Mouse (Mus musculus) CD4-positive, CD25-positive, alpha-beta regulatory T cell, adult 4 months (primary cell): ENCODE measurements at regions not wholly inside any gene's neighbourhood (a gene's known extent, or its start where the extent isn't known, plus 50 kb on each side); places are given as distances from the start of the nearest gene placed in this dataset.
A peak's percentile ranks its signal among the peaks of the same experiment; 100 is the strongest.

Experiments used
- ATAC-seq: one replicate; pipeline ENCODE4 v1.8.0; 2017

GRCm38 (mm10) chr3:21218936-21219335 lies 852.0 kb upstream of the Agtr1b start:
- ATAC-seq, result no peak

- ATAC-seq, result no peak
Measured at GRCm38 (mm10) chr3:21241184-21241583, 835.3 kb upstream of the Tbl1xr1 start.

GRCm38 (mm10) chr3:21256129-21256760 lies 820.2 kb upstream of the Tbl1xr1 start:
- no peak for ATAC-seq

GRCm38 (mm10) chr3:21263317-21263716 lies 813.1 kb upstream of the Tbl1xr1 start:
- no peak for ATAC-seq

GRCm38 (mm10) chr3:21265491-21265890 lies 811.0 kb upstream of the Tbl1xr1 start:
- no peak for ATAC-seq

GRCm38 (mm10) chr3:21268429-21269129 lies 807.9 kb upstream of the Tbl1xr1 start:
- ATAC-seq, result no peak

GRCm38 (mm10) chr3:21269130-21269440 lies 807.4 kb upstream of the Tbl1xr1 start:
- no peak for ATAC-seq

- no peak for ATAC-seq
Measured at GRCm38 (mm10) chr3:21270788-21271187, 805.7 kb upstream of the Tbl1xr1 start.

GRCm38 (mm10) chr3:21272219-21272618 lies 804.2 kb upstream of the Tbl1xr1 start:
- ATAC-seq, result no peak

GRCm38 (mm10) chr3:21292774-21293173 lies 783.7 kb upstream of the Tbl1xr1 start:
- ATAC-seq, result no peak

GRCm38 (mm10) chr3:21293308-21293707 lies 783.1 kb upstream of the Tbl1xr1 start:
- no peak for ATAC-seq

- ATAC-seq, result no peak
Measured at GRCm38 (mm10) chr3:21294776-21295175, 781.7 kb upstream of the Tbl1xr1 start.

- ATAC-seq, result no peak
Measured at GRCm38 (mm10) chr3:21296581-21297110, 779.8 kb upstream of the Tbl1xr1 start.

GRCm38 (mm10) chr3:21325329-21325896 lies 751.0 kb upstream of the Tbl1xr1 start:
- no peak for ATAC-seq

GRCm38 (mm10) chr3:21341916-21342315 lies 734.5 kb upstream of the Tbl1xr1 start:
- ATAC-seq, result no peak

GRCm38 (mm10) chr3:21343095-21343494 lies 733.4 kb upstream of the Tbl1xr1 start:
- ATAC-seq, result peak; percentile 69

- no peak for ATAC-seq
Measured at GRCm38 (mm10) chr3:21349421-21349820, 727.0 kb upstream of the Tbl1xr1 start.

GRCm38 (mm10) chr3:21356150-21356549 lies 720.3 kb upstream of the Tbl1xr1 start:
- no peak for ATAC-seq

GRCm38 (mm10) chr3:21356831-21357712 lies 719.4 kb upstream of the Tbl1xr1 start:
- no peak for ATAC-seq

- no peak for ATAC-seq
Measured at GRCm38 (mm10) chr3:21358068-21358467, 718.4 kb upstream of the Tbl1xr1 start.

GRCm38 (mm10) chr3:21361069-21361468 lies 715.4 kb upstream of the Tbl1xr1 start:
- ATAC-seq, result no peak

- ATAC-seq, result no peak
Measured at GRCm38 (mm10) chr3:21379816-21380215, 696.6 kb upstream of the Tbl1xr1 start.

GRCm38 (mm10) chr3:21381072-21381471 lies 695.4 kb upstream of the Tbl1xr1 start:
- no peak for ATAC-seq
